Mouse (Mus musculus): ENCODE results near the gene Olfr323.

Olfr323 gene

DNA sequence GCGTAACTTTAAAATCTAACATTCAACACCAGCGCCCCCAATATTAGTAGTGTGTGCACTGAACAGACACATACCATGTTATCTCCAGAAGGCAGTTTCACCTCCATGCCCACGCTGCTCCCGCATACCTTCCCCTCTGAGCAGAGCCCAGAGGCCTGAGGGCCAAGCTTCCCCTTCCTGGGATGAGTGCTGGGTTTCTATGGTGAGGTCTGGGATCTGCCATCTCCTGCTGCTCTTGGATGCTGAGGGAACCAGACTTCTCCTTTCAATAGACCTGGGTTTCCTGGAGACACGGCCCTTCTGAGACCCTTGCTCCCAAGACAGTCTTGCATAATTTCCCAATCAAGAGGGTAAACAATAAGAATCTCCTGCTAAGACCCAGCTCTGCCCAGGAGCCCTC, at the start of gene Olfr323:
Gene Olfr323, minus strand, starts transcription at position 101 of the 400 bp plus-strand sequence.
- no peak for DNase-seq (ENCODE audit: low spot score in 2 of 2)

DNA sequence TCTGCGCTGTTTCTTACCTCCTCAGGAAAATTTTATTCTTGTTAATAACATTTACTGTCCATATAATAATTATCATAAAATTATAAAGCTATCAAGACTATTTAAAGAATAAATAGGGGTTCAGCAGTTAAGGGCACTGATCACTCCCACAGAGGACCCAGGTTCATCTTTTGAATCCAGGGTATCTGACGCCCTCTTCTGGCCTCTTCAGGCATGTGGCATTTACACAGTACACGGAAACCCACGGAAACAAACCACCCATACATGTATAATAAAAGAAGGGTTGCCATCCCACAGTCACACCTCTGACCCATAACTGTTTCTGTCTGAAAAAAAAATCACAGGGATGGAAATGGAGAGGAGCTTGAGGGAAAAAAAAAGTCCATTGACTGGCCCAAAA, 41.5 kb upstream of the Olfr323 start:
- DNase-seq (ENCODE audit: low spot score in 2 of 2) = no peak

DNA sequence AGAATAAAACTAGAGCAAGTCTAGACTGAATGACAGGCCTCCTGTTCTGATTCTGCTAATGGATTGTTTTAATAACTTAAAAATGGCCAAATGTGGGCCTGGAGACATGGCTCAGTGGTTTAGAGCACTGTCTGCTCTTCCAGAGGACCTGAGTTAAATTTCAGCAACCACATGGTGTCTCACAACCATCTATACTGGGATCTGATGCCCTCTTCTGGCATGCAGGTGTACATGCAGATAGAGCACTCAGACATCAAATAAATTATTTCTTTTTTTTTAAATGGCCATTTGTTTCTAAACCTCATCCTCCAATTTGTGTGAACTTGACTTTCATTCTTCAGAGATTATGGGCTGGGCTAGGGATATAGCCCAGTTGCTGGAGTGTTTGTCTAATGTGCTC, 39.0 kb upstream of the Olfr323 start:
- DNase-seq (ENCODE audit: low spot score in 2 of 2) = no peak

DNA sequence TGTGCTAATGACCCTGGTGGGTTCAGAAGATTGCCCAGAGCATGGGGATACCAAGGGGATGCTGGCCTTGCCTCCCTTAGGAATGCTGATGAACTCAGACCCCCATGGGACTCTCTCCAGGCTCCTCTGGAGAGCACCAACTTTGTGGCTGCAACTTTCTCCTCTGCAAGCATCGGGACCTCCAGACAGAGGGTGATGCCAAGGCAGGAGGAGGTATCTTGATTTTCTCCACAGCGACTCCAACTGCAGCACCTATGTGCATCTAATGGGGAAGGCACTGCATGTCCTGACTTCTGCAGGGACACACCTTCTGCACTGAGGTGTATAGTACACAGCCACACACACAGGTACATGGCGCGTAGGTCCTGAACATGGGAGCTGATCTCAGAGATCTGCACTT, 28.3 kb upstream of the Olfr323 start, which contains the start of gene Olfr322:
Gene Olfr322, plus strand, starts transcription at position 187 of the 400 bp plus-strand sequence.
- DNase-seq (ENCODE audit: low spot score in 2 of 2) = no peak

DNA sequence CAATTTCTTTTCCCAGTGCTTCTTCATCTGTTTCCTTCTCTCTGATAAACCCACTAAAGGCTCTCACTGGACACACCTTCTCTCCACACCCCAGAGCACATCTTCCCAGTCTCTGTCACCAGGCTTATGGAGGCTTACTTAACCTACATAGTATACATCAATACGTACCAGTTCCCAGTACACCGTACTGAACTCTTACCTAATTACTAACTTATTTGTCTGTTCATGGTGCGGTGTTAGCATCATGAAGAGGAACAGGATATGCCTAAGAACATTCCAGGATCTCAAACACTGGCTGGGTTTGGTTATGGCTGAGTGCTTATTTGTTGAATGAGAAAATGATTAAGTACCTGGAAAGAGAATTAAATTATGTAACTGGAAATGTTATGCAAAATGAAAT, 24.9 kb upstream of the Olfr323 start:
- no peak for DNase-seq (ENCODE audit: low spot score in 2 of 2)

DNA sequence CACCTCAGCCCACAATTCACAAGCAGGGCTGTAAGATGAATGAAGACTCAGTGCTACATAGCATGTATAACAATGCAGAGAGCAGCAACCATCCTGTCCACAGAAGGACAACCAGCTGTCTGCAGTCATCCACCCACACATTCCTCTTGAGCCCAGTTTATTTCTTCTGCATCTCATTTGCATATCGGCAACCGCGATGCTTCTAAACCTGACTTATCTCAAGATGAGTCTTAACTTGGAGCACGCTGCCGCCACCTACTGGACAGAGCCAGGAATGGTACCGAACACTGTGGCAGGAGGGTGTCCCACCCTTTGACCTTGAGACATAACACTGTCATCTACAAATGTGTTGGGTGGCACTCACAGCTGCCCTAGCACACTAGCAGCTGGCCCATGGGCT, 13.0 kb upstream of the Olfr323 start:
- DNase-seq (ENCODE audit: low spot score in 2 of 2) = peak; percentile 81 to 88

DNA sequence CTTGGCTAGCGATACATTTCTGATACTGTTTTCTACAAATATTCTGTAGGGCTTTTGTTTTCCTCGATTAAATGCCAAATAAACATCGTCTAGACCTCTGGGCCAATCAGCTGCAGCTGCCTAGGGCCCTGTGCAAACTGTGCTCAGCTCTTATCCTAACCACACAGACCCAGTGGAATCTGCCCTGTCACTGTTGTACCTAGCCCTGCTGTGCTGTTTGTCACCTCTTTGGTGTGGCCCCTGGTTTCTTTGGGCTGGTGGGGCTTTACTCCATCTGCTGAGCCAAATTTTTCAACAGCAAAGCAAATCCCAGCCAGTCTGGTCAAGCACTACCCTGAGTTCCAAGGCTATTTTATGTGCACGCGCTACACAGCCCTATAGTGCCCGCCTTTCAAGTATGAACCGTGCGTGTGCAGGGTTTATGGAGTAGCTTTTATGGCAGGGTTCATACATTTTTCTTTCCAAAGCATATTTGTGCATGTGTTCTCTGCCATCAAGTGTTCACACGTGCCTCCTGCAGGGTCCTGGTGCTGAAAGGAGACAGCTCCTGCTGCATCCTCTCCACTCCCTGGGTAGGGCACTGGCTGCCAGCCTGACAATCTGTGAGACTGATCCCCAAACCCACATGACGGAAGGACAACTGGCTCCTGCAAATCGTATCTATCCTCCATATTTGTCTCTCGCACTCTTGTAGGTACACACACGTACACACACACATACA, 11.5 kb upstream of the Olfr323 start:
- peak; percentile 67 to 86 for DNase-seq (ENCODE audit: low spot score in 2 of 2)

DNA sequence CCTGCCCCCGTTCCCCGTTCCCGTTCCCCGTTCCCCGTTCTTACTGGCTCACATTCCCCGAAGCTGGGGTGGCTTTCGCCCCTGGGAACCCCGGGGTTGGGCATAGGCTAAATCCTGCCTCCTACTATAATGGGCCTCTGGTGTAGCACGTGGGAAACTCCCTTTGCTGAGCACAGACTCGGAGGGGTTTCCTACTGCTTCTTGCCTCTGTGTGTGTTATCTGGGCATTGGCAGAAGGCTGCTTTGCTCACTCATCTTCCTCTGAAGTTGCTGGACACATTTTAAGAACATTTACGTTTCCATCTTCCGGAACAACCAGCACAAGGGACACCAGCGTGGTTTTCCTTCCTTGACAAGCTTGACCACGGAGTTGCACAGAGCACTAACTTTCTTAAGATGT, 10.8 kb upstream of the Olfr323 start:
- DNase-seq (ENCODE audit: low spot score in 2 of 2) = peak; percentile 59 to 65

DNA sequence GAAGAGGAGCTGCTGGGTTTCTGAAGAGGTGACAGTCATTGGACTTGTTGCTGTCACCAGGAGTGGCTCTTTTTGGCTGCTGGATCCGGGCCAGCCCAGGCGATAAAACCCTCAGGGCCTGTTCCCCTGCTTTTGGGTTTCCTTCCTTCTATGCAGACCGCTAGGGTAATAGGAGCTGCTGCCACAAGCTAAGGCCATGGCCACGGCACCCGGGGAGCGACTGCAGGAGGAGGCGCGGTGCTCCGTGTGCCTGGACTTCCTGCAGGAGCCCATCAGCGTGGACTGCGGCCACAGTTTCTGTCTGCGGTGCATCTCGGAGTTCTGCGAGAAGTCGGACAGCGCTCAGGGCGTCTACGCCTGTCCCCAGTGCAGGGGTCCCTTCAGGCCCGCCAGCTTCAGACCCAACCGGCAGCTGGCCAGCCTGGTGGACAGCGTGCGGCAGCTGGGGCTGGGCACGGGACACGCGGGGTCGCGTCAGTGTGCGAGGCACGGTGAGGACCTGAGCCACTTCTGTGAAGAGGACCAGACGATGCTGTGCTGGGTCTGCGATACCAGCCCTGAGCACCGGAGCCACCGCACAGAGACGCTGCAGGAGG, 10.1 kb upstream of the Olfr323 start, which contains the start of gene Trim58:
Gene Trim58, plus strand, starts transcription at position 194 of the 596 bp plus-strand sequence.
- DNase-seq (ENCODE audit: low spot score in 2 of 2) = peak; percentile 80 to 86

DNA sequence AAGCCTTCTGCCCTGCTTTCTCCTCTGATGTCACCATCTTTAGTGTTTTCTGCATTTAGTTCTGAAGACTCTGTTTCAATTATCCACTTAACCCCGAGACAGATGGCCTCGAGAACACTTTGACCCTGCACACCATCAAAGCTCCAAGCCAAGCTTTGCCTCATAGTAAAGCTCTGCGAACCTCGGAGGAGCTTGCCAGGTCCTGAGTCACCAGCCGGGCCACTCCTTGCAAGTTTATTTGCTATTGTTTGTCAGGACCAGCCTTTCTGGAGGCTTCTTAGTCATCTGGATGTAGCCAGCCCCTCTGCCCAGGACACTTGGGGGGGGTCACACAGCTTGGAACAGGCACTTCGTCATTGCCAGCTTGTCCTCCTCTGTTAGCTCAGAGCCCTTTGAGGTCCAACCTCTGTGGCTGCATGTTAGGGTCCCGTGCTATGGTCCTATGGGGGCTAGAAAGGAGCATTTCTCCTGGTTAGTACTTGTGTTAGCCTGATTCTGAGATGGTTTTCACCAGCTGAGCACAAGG, 7.9 kb upstream of the Olfr323 start:
- no peak for DNase-seq (ENCODE audit: low spot score in 2 of 2)

DNA sequence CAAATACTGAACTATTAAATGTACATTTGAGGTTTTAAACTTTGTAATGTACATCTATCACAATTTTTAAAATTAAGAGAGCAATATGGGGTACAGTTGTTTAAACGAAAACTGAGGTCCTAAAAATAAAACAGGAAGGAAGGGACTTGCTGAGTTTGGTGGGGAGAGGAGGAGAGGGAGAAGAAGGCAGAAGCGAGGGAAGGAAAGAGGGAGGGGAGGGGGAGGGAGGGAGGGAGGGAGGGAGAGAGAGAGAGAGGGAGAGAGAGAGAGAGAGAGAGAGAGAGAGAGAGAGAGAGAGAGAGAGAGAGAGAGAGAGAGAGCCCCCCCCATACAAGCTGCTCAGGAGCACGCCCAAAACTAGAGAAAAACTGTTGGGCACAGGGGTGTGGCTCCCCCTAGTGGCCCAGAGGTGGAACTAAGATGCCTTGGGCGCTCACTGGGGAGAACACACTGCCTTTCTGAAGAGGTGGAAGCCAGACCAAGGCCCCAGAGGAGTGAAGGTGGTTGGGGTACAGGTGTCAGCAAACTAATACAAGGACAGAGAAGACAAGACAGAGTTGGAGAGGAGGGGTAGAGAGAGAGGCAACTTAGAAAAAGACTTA, 6.2 kb upstream of the Olfr323 start:
- peak; percentile 66 to 80 for DNase-seq (ENCODE audit: low spot score in 2 of 2)

DNA sequence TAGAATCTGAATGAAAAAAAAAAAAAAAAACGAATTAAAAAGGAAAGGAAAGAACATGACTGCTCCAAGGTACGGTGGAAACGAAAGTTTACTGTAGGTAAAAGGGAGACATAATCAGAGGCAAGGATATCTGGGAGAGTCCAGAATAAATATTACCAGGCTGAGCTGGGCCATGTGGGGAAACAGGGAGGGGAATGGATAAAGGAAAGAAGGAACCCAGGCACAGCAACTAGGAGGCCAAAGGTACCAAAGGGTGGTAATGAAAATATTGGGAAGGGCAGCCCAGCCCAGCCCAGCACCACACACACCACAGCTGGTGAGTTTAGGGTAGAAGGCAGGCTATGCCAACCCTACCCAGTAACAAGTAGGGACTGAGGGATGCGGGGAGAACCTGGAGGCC, 4.6 kb upstream of the Olfr323 start:
- DNase-seq (ENCODE audit: low spot score in 2 of 2) = no peak

DNA sequence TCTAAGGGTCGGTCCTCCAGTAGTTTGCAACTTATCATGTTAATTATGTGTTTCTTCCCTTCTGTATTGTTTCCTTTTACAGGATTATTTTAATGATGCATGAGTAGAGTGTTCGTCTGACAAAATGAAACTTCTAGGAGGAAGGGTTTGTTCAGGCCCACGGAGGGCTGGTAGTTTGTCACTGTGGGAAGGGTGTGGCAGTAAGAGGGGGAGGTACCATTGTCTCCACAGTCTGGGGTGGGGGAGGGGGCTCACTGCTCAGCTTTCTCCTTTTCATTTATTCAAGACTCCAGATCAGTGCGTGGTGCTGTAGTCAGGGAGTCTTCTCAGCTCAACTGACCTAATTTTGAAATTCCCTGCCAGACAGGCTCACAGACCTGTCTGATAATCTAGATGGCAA, 4.2 kb downstream of the Olfr323 start:
- no peak for DNase-seq (ENCODE audit: low spot score in 2 of 2)

DNA sequence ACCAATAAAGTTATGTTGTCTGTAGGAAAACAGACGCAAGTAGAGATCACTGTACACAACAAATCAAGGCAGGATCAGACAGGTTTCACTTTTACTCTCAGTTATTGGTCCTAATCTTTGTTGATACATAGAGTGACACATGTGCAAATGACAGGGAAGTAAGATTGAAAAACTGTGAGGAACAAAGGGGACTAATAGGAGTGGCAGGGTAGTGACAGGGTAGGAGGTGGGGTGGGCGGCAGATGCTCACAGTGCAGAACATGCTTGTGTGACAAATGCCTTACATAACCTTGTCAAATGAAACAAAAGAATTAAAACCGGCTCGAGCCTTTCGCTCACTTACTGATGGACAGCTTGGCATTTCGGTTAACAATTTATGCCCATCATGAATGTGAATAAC, 11.5 kb downstream of the Olfr323 start:
- no peak for DNase-seq (ENCODE audit: low spot score in 2 of 2)

DNA sequence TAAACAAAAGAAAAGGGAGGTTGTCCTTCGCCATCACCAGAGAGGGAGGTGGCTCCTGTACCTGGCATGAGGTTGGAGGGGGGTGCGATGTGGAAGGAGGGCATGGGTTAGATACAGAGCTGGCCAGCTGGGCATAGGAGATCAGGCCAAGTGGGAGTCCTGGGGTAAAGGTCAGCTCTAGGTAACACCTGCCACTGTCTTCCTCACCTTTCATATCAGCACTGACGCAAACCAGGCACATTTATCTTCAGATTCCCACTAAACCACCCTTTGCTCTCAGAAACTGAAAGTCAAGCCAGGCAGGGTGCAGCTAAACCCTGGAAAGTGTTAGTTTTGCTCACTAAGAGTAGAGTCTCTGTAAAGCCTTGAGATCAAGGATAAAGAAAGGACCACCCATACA, 11.9 kb downstream of the Olfr323 start:
- DNase-seq (ENCODE audit: low spot score in 2 of 2) = no peak

DNA sequence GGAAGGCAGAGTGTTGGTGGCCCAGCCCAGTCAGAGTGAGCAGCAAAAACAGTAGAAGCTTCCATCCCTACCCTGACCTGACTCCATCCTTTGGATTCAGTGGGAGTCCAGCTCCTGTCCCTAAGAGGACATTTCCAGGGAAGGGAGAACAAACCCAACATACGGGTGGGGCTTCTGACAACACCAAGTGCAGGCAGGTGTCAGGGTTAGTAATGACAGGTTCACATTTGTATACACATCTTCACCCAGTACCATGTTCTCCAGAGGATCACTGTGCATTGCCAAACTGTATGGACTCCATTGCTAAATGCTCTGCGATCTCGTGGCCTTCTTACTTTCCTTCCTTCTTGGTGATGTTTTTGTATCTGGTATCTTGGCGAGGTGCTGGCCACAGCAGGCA, 14.3 kb downstream of the Olfr323 start, which contains the start of gene 2210407C18Rik:
Gene 2210407C18Rik, minus strand, starts transcription at position 101 of the 400 bp plus-strand sequence.
- DNase-seq (ENCODE audit: low spot score in 2 of 2) = no peak

DNA sequence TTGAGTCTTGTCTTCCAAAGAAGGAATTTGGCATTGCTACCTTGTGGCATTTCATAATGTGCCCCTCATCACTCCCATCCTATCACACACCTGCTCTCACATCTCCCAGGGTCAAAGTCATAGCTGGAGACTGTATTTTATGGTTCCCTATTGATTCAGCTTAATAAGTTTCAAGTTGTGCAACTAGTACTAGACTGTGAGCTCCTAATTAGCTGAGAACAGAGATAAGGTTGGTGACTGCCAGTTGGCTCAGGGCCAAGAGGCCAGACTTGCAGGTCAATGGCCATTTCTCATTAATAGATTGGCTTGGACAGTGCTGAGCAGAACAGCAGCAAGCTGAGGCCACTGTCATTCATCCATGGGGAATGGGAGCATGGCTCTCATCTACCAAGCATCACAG, 15.8 kb downstream of the Olfr323 start:
- DNase-seq (ENCODE audit: low spot score in 2 of 2) = no peak

DNA sequence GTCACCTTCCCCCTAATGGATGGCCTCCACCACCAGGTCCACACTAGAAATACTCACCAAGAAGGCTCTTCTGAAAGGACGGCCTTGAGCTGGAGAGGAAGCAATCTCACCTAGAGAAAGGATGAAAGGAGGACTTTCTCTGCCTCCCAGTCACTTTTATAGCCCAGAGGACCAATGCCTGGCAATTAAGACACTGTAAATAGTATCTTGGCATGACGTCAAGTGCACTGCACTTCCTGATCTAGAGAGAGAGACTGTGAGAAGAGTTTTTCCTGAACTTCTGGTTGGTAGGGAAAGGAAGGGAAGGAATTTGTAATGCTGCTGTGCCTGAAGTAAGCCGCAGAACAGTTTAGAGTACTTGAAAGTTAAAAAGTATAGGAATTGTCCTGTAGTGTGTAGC, 16.9 kb downstream of the Olfr323 start:
- DNase-seq (ENCODE audit: low spot score in 2 of 2) = no peak

DNA sequence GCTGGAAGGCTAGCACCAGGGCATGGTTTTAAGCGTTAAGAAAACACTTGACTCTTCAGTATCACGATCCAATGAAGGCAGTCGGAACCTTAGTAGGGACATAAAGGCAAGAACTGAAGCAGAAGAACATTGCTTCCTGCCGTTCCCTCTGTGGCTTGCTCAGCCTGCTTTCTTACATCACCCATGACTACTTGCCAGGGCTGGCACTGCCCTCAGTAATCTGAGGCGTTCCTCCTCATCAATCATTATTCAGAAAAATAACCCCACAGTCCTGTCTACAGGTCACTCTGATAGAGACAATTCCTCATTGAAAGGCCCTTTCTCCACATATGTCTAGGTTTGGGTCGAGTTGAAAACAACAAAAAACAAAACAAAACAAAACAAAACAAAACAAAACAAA, 23.3 kb downstream of the Olfr323 start:
- DNase-seq (ENCODE audit: low spot score in 2 of 2) = no peak

DNA sequence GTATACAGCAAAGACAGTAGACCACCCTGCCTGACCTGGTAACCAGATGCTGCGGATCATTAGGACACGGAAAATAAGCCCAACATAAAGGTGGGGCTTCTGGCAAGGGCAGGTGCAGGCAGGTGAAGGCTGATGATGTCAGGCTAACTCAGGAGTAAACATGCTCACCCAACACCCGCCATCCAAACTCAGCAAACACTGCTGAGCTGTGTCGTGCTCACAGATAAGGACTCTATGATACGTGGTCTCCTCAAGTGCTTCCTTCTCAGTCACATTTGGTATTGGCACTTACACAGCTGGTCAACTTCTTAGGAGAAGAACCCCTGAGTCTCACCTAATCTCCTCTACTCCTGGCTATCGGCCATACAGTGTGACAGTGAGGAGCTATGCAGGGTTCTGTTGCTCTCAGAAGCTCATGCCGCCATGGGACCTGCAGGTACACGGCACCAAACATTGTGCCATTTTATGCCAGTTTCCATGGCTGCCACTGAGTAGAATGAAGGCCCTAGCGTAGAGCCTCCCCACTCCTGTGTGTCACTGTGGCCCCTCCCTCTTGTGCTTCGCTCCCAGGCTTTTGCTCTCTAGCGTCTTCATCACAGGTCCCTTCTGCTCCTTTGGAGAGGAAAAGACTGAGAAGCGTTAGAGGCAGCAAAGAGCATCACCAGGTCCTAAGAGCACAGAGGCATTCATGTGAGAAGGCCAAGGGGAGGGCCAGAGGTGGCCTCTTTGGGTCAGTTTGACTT, 24.0 kb downstream of the Olfr323 start:
- DNase-seq (ENCODE audit: low spot score in 2 of 2) = no peak

DNA sequence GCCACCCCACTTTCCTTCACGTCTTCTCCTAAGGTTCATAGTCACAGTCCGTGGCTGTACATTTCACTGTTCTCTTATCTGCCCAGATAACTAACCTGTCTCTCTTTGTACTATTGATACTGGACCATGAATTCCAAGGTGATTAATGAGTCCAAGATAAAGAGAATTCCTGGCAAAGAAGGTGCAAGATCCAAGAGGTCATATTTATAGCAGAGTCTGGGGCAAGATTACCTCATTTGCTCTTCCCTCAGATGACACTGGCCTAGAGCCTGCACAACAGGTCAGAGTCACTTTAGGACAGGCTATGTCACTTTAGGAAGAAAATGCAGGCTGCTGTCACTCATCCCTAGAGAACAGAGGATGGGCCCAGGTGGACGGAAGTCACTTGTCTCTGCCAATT, 25.1 kb downstream of the Olfr323 start:
- DNase-seq (ENCODE audit: low spot score in 2 of 2) = no peak

DNA sequence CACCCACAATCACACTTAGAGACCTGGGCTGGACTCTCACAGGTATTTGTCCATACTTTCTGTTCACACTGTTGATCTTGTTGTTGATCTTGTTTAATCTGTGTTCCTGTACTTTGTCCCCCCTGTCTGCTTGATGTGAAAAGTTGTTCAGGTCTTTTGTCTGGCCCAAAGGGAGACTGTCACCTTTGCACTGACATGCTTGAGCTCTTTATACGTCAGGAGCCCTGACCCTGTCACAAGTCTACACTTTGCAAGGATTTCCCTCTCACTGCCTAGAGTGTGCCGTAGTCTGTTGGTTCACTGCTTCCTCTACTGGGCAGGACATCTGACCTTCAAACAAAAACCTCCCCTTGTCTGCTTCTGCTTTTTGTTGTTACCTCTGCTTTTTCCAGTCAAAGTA, 25.6 kb downstream of the Olfr323 start:
- no peak for DNase-seq (ENCODE audit: low spot score in 2 of 2)

Data from spleen, postnatal 10 days (tissue).